ENCODE assay signal across 25 mouse cellular contexts in genomic region chr15:82433621-82434020, GRCm38 (mm10). TPM values are rescaled to one million over a fixed set of nuclear protein-coding genes. Genes with fewer than 3 reads are reported as not detected.
"Had no signal": no experiment of that assay in that cellular context is flagged by ENCODE, and none has a peak within 500 bp of the region (broad histone marks: within the 10 kb centered on the region; RNA-seq: fewer than 3 reads in every experiment).

No protein-coding gene starts in this region.

- H3K27ac ChIP-seq: lung, embryonic 15.5 days; macrophage; midbrain, embryonic 13.5 days; midbrain, embryonic 15.5 days; neural tube, embryonic 12.5 days; stomach, embryonic 15.5 days; stomach, postnatal 0 days had no signal

- ATAC-seq: liver, postnatal 0 days; lung, postnatal 0 days; midbrain, embryonic 13.5 days; midbrain, embryonic 15.5 days had no signal

- H3K4me1 ChIP-seq: midbrain, embryonic 13.5 days; midbrain, embryonic 15.5 days; neural tube, embryonic 12.5 days had no signal

- H3K4me2 ChIP-seq: lung, embryonic 15.5 days; midbrain, embryonic 11.5 days; midbrain, embryonic 13.5 days; midbrain, embryonic 15.5 days; neural tube, embryonic 12.5 days; stomach, embryonic 15.5 days had no signal

- H3K9me3 ChIP-seq: lung, embryonic 15.5 days; midbrain, embryonic 15.5 days; neural tube, embryonic 12.5 days; stomach, embryonic 15.5 days had no signal

- H3K27me3 ChIP-seq: lung, embryonic 15.5 days; midbrain, embryonic 13.5 days; midbrain, embryonic 15.5 days; neural tube, embryonic 12.5 days; stomach, embryonic 15.5 days had no signal

- H3K36me3 ChIP-seq: lung, embryonic 15.5 days; midbrain, embryonic 13.5 days; midbrain, embryonic 15.5 days; neural tube, embryonic 12.5 days; stomach, embryonic 15.5 days had no signal

- DNase-seq: liver, postnatal 0 days; lung, adult 2 months; lung, postnatal 14 days; lung, postnatal 36 days; right cerebral cortex, postnatal 14 days; thymus, adult 2 months; thymus, postnatal 25 days; thymus, postnatal 4 days had no signal

- H3K9ac ChIP-seq: liver, postnatal 0 days; lung, embryonic 15.5 days; midbrain, embryonic 13.5 days; midbrain, embryonic 15.5 days; neural tube, embryonic 12.5 days; stomach, embryonic 15.5 days had no signal

- H3K4me3 ChIP-seq: lung, embryonic 15.5 days; midbrain, embryonic 13.5 days; midbrain, embryonic 15.5 days; neural tube, embryonic 12.5 days; stomach, embryonic 15.5 days had no signal

RNA-seq across cellular contexts. Expression of gene Cyp2d9, which starts 0.4 kb away (rescaled TPM):
- total RNA-seq: megakaryocyte progenitor cell, adult 5-6 weeks; midbrain, postnatal 0 days; monocyte, adult 5-6 weeks; neutrophil, adult 5-6 weeks had no signal
- polyA plus RNA-seq: lung, embryonic 15.5 days; lung, postnatal 0 days; macrophage; midbrain, embryonic 11.5 days; midbrain, embryonic 13.5 days; midbrain, embryonic 15.5 days; midbrain, postnatal 0 days; neural tube, embryonic 12.5 days; neural tube, embryonic 14.5 days; spleen, adult 2 months; testis, adult 2 months; urinary bladder, adult 2 months had no signal

RNA-seq across cellular contexts. Expression of gene Cyp2d10, which starts 26.6 kb away (rescaled TPM):
- total RNA-seq: megakaryocyte progenitor cell, adult 5-6 weeks; midbrain, postnatal 0 days; monocyte, adult 5-6 weeks; neutrophil, adult 5-6 weeks had no signal
- polyA plus RNA-seq: lung, embryonic 15.5 days; lung, postnatal 0 days; macrophage; midbrain, embryonic 11.5 days; midbrain, embryonic 13.5 days; midbrain, embryonic 15.5 days; midbrain, postnatal 0 days; neural tube, embryonic 12.5 days; neural tube, embryonic 14.5 days; testis, adult 2 months; urinary bladder, adult 2 months had no signal

RNA-seq across cellular contexts. Expression of gene Cyp2d11, which starts 39.8 kb away (rescaled TPM):
- total RNA-seq: megakaryocyte progenitor cell, adult 5-6 weeks; midbrain, postnatal 0 days; monocyte, adult 5-6 weeks; neutrophil, adult 5-6 weeks had no signal
- polyA plus RNA-seq: lung, adult 2 months; lung, embryonic 15.5 days; lung, postnatal 0 days; macrophage; midbrain, embryonic 11.5 days; midbrain, embryonic 13.5 days; midbrain, embryonic 15.5 days; midbrain, postnatal 0 days; neural tube, embryonic 12.5 days; neural tube, embryonic 14.5 days; spleen, adult 2 months; stomach, embryonic 15.5 days; stomach, postnatal 0 days; testis, adult 2 months; thymus, adult 2 months; urinary bladder, adult 2 months had no signal

RNA-seq across cellular contexts. Expression of gene Cyp2d22, which starts 53.6 kb away (rescaled TPM):
- polyA plus RNA-seq: macrophage had no signal
